Mouse (Mus musculus): ENCODE data around the gene Kcnk4. TPM values are rescaled to one million over a fixed set of nuclear protein-coding genes. Genes with fewer than 3 reads are reported as not detected.

Kcnk4 gene
- not detected for polyA plus RNA-seq (2017; shearing (Covaris generic))

DNA sequence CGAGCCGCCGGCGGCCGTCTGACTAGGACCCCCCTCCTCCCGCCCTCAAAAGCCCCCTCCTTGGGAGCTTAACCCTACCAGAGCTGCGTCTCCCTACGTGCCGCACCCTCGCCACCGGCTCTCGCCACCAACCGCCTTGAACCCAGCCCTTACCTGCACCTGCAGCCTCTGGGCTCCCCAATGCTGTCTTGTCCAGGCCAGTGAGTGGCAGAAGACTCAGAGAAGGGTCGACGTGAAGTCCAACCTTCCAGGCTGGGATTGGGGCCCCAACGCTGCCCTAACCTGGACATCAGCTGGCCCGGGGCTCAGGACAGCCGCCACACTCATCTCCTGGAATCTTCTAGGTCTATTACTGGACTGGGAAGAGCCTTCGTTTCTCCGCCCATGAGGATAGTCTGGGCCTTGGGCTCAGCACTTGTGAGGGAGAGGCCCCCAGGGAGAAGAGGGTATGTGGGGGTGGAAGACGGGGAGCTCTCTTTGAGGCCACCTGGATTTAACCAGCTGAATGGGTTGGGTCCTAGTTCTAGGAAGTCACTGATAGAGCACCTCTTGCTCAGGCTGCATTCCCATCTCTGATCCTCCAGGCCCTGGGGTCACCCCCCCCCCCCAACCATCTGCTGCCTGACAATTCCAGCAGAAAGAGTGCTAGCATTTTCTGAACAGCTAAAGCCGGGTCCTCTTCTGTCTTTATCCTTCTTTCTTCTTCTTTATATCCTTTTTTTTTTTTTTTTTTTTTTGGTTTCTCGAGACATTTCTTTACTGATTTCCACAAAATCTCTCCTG is at the start of gene Kcnk4:
Kcnk4 (minus strand) TSS at position 321 of the 783 bp plus-strand sequence.

GRCm38 (mm10) chr19:6980381-6981093 is 46.2 kb upstream of the Kcnk4 start, which contains the start of gene Fkbp2:
Gene Fkbp2 (minus strand): TSS chr19:6980501.

DNA sequence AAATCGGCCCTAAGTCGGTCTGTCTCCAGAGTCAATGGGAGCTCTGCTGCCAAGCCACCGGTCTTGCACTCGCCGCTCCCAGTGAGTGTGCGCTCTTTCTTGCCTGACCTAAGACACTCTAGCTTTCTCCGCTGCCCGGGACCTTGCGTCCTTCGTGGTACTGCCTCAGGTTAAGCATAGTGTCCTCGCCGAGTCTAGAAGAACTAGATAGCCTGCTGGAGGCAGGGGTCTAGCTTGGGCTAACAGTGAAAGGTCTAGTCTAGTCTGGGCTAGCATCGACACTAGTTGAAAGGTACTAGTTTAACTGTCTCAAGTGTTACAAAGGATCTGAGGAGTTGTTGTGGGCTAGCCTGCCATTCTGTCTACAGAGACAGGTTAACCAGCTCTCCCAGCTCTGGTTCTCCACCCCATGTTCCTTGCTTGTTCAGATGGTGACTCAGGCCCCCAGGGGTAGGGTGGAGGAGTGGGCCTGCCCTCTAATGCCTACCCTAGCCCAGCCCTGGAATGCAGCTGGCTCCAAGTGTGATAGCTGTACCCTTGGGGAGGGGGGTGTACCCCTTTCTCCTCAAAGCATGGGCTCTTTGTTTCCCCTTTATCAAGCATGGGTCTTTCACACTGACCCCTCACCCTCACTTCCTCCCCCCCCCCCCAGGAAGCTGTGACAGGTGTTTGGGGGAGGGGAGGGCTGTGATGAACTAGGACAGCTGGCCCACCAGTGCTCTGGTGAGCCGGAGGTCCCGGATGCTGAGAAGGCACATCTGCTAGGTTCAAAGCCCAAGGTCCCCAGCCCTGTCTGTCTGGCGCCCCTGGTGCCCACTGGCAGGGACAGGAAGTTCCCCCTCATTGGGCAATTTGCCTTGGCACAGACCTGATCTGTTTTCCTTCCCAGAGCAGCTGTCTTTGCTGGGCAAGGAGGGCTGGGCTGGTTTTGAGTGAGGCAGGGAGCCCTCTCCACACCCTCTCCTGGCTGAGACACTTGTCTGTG is 41.5 kb upstream of the Kcnk4 start, which contains the start of gene Plcb3:
Plcb3 (minus strand) TSS at position 934 of the 985 bp plus-strand sequence.

GRCm38 (mm10) chr19:6974211-6975205 is 40.2 kb upstream of the Kcnk4 start, which contains the start of gene Ppp1r14b:
Gene Ppp1r14b (plus strand): TSS chr19:6974968.

DNA sequence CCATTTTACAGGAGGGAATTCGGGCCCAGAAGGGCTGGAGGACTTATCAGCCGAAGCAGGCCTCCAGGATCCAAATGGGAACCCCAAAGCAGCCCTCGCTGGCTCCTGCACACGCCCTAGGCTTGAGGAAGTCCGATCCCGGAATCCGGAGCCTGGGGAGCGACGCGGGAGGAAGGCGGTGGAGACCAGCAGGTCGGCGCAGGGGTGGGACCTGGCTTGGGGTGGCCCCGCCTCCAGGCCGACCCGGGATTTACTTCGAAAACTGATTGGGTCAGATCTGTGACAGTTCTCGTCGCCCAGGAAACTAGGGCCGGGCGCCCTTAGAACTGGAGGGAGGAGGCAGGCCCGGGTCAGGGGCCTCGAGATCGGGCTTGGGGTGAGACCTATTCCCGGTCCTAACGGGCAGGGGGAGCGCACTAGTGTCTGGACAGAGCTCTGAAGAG is 8.0 kb upstream of the Kcnk4 start, which contains the start of gene Gpr137:
Gpr137 (minus strand) TSS at position 232 of the 443 bp plus-strand sequence.

GRCm38 (mm10) chr19:6941372-6942248 is 7.3 kb upstream of the Kcnk4 start, which contains the start of gene Bad:
Gene Bad (plus strand): TSS chr19:6941861.

DNA sequence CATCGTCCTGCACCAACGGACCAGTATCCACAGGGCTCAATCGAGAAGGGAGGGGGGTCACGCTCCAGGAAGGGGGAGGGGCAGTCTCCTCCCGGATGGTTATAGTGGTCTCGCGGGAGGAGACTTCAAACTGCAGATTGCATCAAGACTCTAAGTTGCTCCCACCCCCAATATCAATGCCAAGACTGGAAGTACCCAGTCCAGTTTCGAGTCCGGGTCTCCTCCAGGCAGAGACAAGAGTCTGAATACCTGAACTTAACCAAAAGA is 9.1 kb downstream of the Kcnk4 start, which contains the start of gene Catsperz:
Catsperz (minus strand) TSS at position 74 of the 267 bp plus-strand sequence.

DNA sequence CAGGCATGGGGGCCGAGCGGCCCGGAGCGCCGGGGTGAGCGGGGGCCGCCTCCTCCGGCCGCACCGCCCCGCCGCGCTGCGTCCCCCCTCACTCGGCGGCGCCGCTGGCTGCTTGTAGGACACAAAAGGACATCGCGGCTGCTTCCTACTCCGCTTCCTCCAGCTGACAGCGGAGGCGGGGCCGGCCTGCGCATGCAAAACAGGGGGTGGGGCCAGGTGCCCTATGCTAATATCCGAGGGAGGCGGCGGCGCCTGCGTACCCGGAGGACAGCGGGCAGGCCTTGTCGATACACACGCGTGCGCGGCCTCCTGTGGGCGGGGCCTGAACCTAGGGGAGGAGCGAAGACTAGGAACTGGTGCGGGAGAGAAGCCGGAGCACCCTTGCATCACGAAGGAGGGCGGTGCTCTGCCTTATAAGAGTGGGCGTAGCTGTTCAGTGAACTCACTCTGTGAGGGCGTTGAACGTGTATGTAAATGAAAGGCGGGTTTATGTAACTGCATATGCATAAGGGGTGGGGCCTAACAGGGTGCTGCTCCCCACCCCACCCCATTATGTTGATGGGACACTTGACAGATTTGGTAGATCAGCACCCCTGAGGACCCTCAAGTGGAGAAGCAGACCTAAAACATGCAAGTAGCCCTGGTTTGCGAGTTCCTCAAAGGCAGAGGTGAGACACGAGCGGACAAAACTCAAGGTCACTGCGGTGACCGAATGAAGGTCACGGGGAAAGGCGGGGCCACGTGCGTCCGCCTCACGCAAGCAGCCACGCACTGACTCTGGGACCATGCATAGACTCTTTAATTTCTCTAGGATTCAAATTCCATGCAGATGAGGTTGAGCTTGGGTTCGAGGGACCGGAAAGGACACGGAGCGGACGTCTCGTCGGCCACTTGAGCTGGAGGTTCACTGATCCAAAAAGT is 12.4 kb downstream of the Kcnk4 start, which contains the start of gene Esrra:
Esrra (minus strand) TSS at position 167 of the 921 bp plus-strand sequence.

DNA sequence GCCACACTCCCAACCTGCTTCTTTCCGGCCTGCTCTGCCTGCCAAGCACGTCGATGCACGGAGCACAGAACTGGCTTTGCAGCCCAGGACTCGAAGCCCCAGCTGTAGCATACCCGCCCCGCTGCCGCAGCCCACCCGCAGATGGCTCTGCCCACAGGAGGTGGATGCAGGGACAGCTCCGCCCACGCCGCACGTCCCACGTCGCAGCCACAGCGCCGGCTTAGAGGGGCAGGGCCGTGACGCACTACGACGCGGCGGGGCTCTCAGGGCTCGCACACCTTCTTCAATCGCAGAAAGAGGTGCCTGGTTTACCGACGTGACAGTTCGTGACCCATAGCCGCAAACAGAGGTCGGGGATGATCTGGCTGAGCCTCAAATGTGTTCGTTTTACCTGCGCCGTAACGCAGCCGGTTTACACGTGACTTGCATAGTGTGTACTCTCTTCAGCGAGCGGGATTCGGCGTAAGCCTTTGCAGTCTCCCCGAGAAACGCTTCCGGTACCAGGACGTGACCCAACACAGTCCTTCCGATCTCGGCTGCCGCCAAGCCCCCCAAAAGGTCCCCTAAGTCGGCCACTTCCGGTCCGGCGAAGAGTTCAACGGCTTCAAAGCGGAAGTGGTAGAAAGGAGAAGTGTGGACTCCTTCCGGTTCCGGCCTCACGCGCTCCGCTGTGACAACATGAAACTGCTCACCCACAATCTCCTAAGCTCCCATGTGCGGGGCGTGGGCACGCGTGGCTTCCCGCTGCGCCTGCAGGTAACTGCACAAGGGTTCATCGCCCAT is 24.6 kb downstream of the Kcnk4 start, which contains the start of the genes Trmt112 and Prdx5:
Trmt112 (plus strand) TSS at position 192 of the 783 bp plus-strand sequence.
Prdx5 (minus strand) TSS at position 600 of the 783 bp plus-strand sequence.

Other genes with a start within 250 kb of the Kcnk4 start
- 27.2 TPM for gene Rps6ka4, start 93.9 kb downstream of the Kcnk4 start, polyA plus RNA-seq (2017; shearing (Covaris generic))
- 50.5 TPM for gene Ccdc88b, start 76.3 kb downstream of the Kcnk4 start, polyA plus RNA-seq (2017; shearing (Covaris generic))
- gene Trmt112, start 24.8 kb downstream of the Kcnk4 start, polyA plus RNA-seq (2017; shearing (Covaris generic)) = 163 TPM
- 141 TPM for gene Prdx5, start 24.4 kb downstream of the Kcnk4 start, polyA plus RNA-seq (2017; shearing (Covaris generic))
- 16.7 TPM for gene Esrra, start 12.7 kb downstream of the Kcnk4 start, polyA plus RNA-seq (2017; shearing (Covaris generic))
- not detected for gene Catsperz, start 9.1 kb downstream of the Kcnk4 start, polyA plus RNA-seq (2017; shearing (Covaris generic))
- 11.2 TPM for gene Bad, start 7.3 kb upstream of the Kcnk4 start, polyA plus RNA-seq (2017; shearing (Covaris generic))
- gene Gpr137, start 8.0 kb upstream of the Kcnk4 start, polyA plus RNA-seq (2017; shearing (Covaris generic)) = 6.3 TPM
- 131 TPM for gene Ppp1r14b, start 40.5 kb upstream of the Kcnk4 start, polyA plus RNA-seq (2017; shearing (Covaris generic))
- gene Plcb3, start 42.0 kb upstream of the Kcnk4 start, polyA plus RNA-seq (2017; shearing (Covaris generic)) = 8.5 TPM
- 18.6 TPM for gene Fkbp2, start 46.0 kb upstream of the Kcnk4 start, polyA plus RNA-seq (2017; shearing (Covaris generic))
- gene Vegfb, start 53.1 kb upstream of the Kcnk4 start, polyA plus RNA-seq (2017; shearing (Covaris generic)) = 6.1 TPM
- 36.2 TPM for gene Dnajc4, start 58.1 kb upstream of the Kcnk4 start, polyA plus RNA-seq (2017; shearing (Covaris generic))
- 4.6 TPM for gene Nudt22, start 61.6 kb upstream of the Kcnk4 start, polyA plus RNA-seq (2017; shearing (Covaris generic))
- gene Trpt1, start 61.6 kb upstream of the Kcnk4 start, polyA plus RNA-seq (2017; shearing (Covaris generic)) = 4.1 TPM
- gene Fermt3, start 85.0 kb upstream of the Kcnk4 start, polyA plus RNA-seq (2017; shearing (Covaris generic)) = 241 TPM
- 197 TPM for gene Stip1, start 105.5 kb upstream of the Kcnk4 start, polyA plus RNA-seq (2017; shearing (Covaris generic))
- gene Macrod1, start 122.3 kb upstream of the Kcnk4 start, polyA plus RNA-seq (2017; shearing (Covaris generic)) = 34.3 TPM
- not detected for gene Flrt1, start 171.2 kb upstream of the Kcnk4 start, polyA plus RNA-seq (2017; shearing (Covaris generic))